Mouse (Mus musculus): ENCODE results near the gene Ptprn2. TPM values are rescaled to one million over a fixed set of nuclear protein-coding genes. Genes with fewer than 3 reads are reported as not detected.

Ptprn2 gene
- polyA plus RNA-seq, 1 experiment from 2014 or later: 0.19 TPM

- H3K27me3 ChIP-seq (ENCODE audit: control insufficient read depth, insufficient read depth, low read depth, low read length): no peaks in the 10 kb centered on the region
- no peak overlapping the region for H3K4me2 ChIP-seq (ENCODE audit: low read depth, low read length)
- H3K36me3 ChIP-seq (ENCODE audit: control insufficient read depth, insufficient read depth, low read length): no peaks in the 10 kb centered on the region
- WGBS: 78% methylated on average over 10 of the region's 10 CpGs
- no peak overlapping the region for H3K4me3 ChIP-seq (ENCODE audit: low read length)
- H3K9ac ChIP-seq (ENCODE audit: low read length): no peak overlapping the region
- H3K9me3 ChIP-seq (ENCODE audit: control insufficient read depth, low read length): no peaks in the 10 kb centered on the region
- no peak overlapping the region for H3K27ac ChIP-seq (ENCODE audit: low read length)
- ATAC-seq (ENCODE audit: low read depth): no peak
- H3K4me1 ChIP-seq (replicated peaks; ENCODE audit: control insufficient read depth, insufficient read depth, low read length): no peaks in the 10 kb centered on the region
These were observed 569.5 kb downstream of the Ptprn2 start for GRCm38 (mm10) chr12:117054925-117055570.

- H3K27ac ChIP-seq (ENCODE audit: low read length): no peak overlapping the region
- 68% methylated on average over 6 of the region's 6 CpGs for WGBS
- no peaks in the 10 kb centered on the region for H3K4me1 ChIP-seq (replicated peaks; ENCODE audit: control insufficient read depth, insufficient read depth, low read length)
- no peak overlapping the region for H3K4me3 ChIP-seq (ENCODE audit: low read length)
- H3K9ac ChIP-seq (ENCODE audit: low read length): no peak overlapping the region
- H3K27me3 ChIP-seq (ENCODE audit: control insufficient read depth, insufficient read depth, low read depth, low read length): no peaks in the 10 kb centered on the region
- no peak for ATAC-seq (ENCODE audit: low read depth)
- H3K4me2 ChIP-seq (ENCODE audit: low read depth, low read length): no peak overlapping the region
- H3K9me3 ChIP-seq (ENCODE audit: control insufficient read depth, low read length): no peaks in the 10 kb centered on the region
- no peaks in the 10 kb centered on the region for H3K36me3 ChIP-seq (ENCODE audit: control insufficient read depth, insufficient read depth, low read length)
These were observed 572.9 kb downstream of the Ptprn2 start for GRCm38 (mm10) chr12:117058184-117058958.

GRCm38 (mm10) chr12:117058975-117059374, 573.5 kb downstream of the Ptprn2 start:
- no peak overlapping the region for H3K27ac ChIP-seq (ENCODE audit: low read length)
- no peak overlapping the region for H3K4me2 ChIP-seq (ENCODE audit: low read depth, low read length)
- H3K9ac ChIP-seq (ENCODE audit: low read length): no peak overlapping the region
- H3K4me3 ChIP-seq (ENCODE audit: low read length): no peak overlapping the region
- H3K4me1 ChIP-seq (replicated peaks; ENCODE audit: control insufficient read depth, insufficient read depth, low read length): no peaks in the 10 kb centered on the region
- no peaks in the 10 kb centered on the region for H3K27me3 ChIP-seq (ENCODE audit: control insufficient read depth, insufficient read depth, low read depth, low read length)
- WGBS: 71% methylated on average over 7 of the region's 7 CpGs
- H3K9me3 ChIP-seq (ENCODE audit: control insufficient read depth, low read length): no peaks in the 10 kb centered on the region
- no peak for ATAC-seq (ENCODE audit: low read depth)
- no peaks in the 10 kb centered on the region for H3K36me3 ChIP-seq (ENCODE audit: control insufficient read depth, insufficient read depth, low read length)

GRCm38 (mm10) chr12:117077664-117078063, 592.1 kb downstream of the Ptprn2 start:
- Histone ChIP-seq H3K4me3 (ENCODE audit: low read length) (no peak overlapping the region), H3K9ac (ENCODE audit: low read length) (no peak overlapping the region), H3K9me3 (ENCODE audit: control insufficient read depth, low read length) (no peaks in the 10 kb centered on the region), H3K36me3 (ENCODE audit: control insufficient read depth, insufficient read depth, low read length) (no peaks in the 10 kb centered on the region), H3K27me3 (ENCODE audit: control insufficient read depth, insufficient read depth, low read depth, low read length) (no peaks in the 10 kb centered on the region), H3K4me2 (ENCODE audit: low read depth, low read length) (no peak overlapping the region), H3K27ac (ENCODE audit: low read length) (no peak overlapping the region), H3K4me1 (replicated peaks; ENCODE audit: control insufficient read depth, insufficient read depth, low read length) (no peaks in the 10 kb centered on the region)
- peak; percentile 28; the same call in 1 of the 2 replicates for ATAC-seq (ENCODE audit: low read depth)
- 37% methylated on average over 7 of the region's 7 CpGs for WGBS

GRCm38 (mm10) chr12:117078945-117079344, 593.4 kb downstream of the Ptprn2 start:
- Histone ChIP-seq H3K36me3 (ENCODE audit: control insufficient read depth, insufficient read depth, low read length) (no peaks in the 10 kb centered on the region), H3K27me3 (ENCODE audit: control insufficient read depth, insufficient read depth, low read depth, low read length) (no peaks in the 10 kb centered on the region), H3K27ac (ENCODE audit: low read length) (no peak overlapping the region), H3K9ac (ENCODE audit: low read length) (no peak overlapping the region), H3K4me3 (ENCODE audit: low read length) (no peak overlapping the region), H3K4me1 (replicated peaks; ENCODE audit: control insufficient read depth, insufficient read depth, low read length) (no peaks in the 10 kb centered on the region; the same call in 1 of the 2 replicates), H3K9me3 (ENCODE audit: control insufficient read depth, low read length) (no peaks in the 10 kb centered on the region), H3K4me2 (ENCODE audit: low read depth, low read length) (no peak overlapping the region)
- 65% methylated on average over 5 of the region's 5 CpGs for WGBS
- no peak for ATAC-seq (ENCODE audit: low read depth)

GRCm38 (mm10) chr12:117079724-117080123, 594.2 kb downstream of the Ptprn2 start:
- Histone ChIP-seq H3K9me3 (ENCODE audit: control insufficient read depth, low read length) (no peaks in the 10 kb centered on the region), H3K27ac (ENCODE audit: low read length) (no peak overlapping the region), H3K4me3 (ENCODE audit: low read length) (no peak overlapping the region), H3K4me1 (replicated peaks; ENCODE audit: control insufficient read depth, insufficient read depth, low read length) (no peaks in the 10 kb centered on the region; the same call in 1 of the 2 replicates), H3K9ac (ENCODE audit: low read length) (no peak overlapping the region), H3K36me3 (ENCODE audit: control insufficient read depth, insufficient read depth, low read length) (no peaks in the 10 kb centered on the region), H3K27me3 (ENCODE audit: control insufficient read depth, insufficient read depth, low read depth, low read length) (no peaks in the 10 kb centered on the region), H3K4me2 (ENCODE audit: low read depth, low read length) (no peak overlapping the region)
- 36% methylated on average over 2 of the region's 2 CpGs for WGBS
- no peak for ATAC-seq (ENCODE audit: low read depth)

- Histone ChIP-seq H3K9ac (ENCODE audit: low read length) (no peak overlapping the region), H3K4me1 (replicated peaks; ENCODE audit: control insufficient read depth, insufficient read depth, low read length) (no peaks in the 10 kb centered on the region; the same call in 1 of the 2 replicates), H3K27ac (ENCODE audit: low read length) (no peak overlapping the region), H3K27me3 (ENCODE audit: control insufficient read depth, insufficient read depth, low read depth, low read length) (no peaks in the 10 kb centered on the region), H3K9me3 (ENCODE audit: control insufficient read depth, low read length) (no peaks in the 10 kb centered on the region), H3K4me2 (ENCODE audit: low read depth, low read length) (no peak overlapping the region), H3K36me3 (ENCODE audit: control insufficient read depth, insufficient read depth, low read length) (no peaks in the 10 kb centered on the region), H3K4me3 (ENCODE audit: low read length) (no peak overlapping the region)
- peak; percentile 23; the same call in 1 of the 2 replicates for ATAC-seq (ENCODE audit: low read depth)
- 61% methylated on average over 3 of the region's 3 CpGs for WGBS
These were observed 598.6 kb downstream of the Ptprn2 start for GRCm38 (mm10) chr12:117083856-117084701.

GRCm38 (mm10) chr12:117084702-117085409, 599.3 kb downstream of the Ptprn2 start:
- no peaks in the 10 kb centered on the region; the same call in 1 of the 2 replicates for H3K4me1 ChIP-seq (replicated peaks; ENCODE audit: control insufficient read depth, insufficient read depth, low read length)
- no peaks in the 10 kb centered on the region for H3K27me3 ChIP-seq (ENCODE audit: control insufficient read depth, insufficient read depth, low read depth, low read length)
- H3K9me3 ChIP-seq (ENCODE audit: control insufficient read depth, low read length): no peaks in the 10 kb centered on the region
- H3K36me3 ChIP-seq (ENCODE audit: control insufficient read depth, insufficient read depth, low read length): no peaks in the 10 kb centered on the region
- H3K9ac ChIP-seq (ENCODE audit: low read length): no peak overlapping the region
- H3K4me2 ChIP-seq (ENCODE audit: low read depth, low read length): no peak overlapping the region
- H3K4me3 ChIP-seq (ENCODE audit: low read length): no peak overlapping the region
- no peak overlapping the region for H3K27ac ChIP-seq (ENCODE audit: low read length)
- ATAC-seq (ENCODE audit: low read depth): no peak
- WGBS: 33% methylated on average over 5 of the region's 5 CpGs

Measured in lung, embryonic 16.5 days (tissue).